Mouse (Mus musculus) MEL (cell line): ENCODE results near the gene 1700022I11Rik. TPM values are rescaled to one million over a fixed set of nuclear protein-coding genes. Genes with fewer than 3 reads are reported as not detected.

Source experiments
- DNase-seq: peaks from one replicate; pipeline ENCODE4 v3.0.0; 2011; ENCODE audit warnings: low read depth, low spot score
- H3K27ac ChIP-seq: 2 replicates; pipeline ENCODE4 v1.5.1; 2012; ENCODE audit warnings: low read depth, mild to moderate bottlenecking, control low read depth, low read length, moderate library complexity; ENCODE audit not compliant: control insufficient read depth
- H3K27me3 ChIP-seq, 2 experiments: fragments of 150-350 bp in 1 of 2; sonication (generic) in 1 of 2; 2 replicates each; pipeline ENCODE4 v1.6.1; 2012; ENCODE audit warnings: low read length in 2 of 2, mild to moderate bottlenecking in 2 of 2, improper control_type of control experiment in 1 of 2, moderate library complexity in 1 of 2; ENCODE audit not compliant: insufficient read depth in 2 of 2, control insufficient read depth in 1 of 2
- H3K36me3 ChIP-seq, 2 experiments: 2 replicates each; pipeline ENCODE4 v1.6.1; 2012 to 2014; ENCODE audit warnings: low read length in 2 of 2, improper control_type of control experiment in 1 of 2, inconsistent platforms in 1 of 2, mild to moderate bottlenecking in 1 of 2; ENCODE audit not compliant: insufficient read depth in 2 of 2, control insufficient read depth in 1 of 2
- H3K4me1 ChIP-seq, 2 experiments: fragments of 150-350 bp in 1 of 2; sonication (generic) in 1 of 2; 2 replicates each; pipeline ENCODE4 v1.6.1; 2012; ENCODE audit warnings: low read length in 2 of 2, improper control_type of control experiment in 1 of 2, mild to moderate bottlenecking in 1 of 2; ENCODE audit not compliant: insufficient read depth in 2 of 2, control insufficient read depth in 1 of 2
- H3K4me3 ChIP-seq, 2 experiments: fragments of 150-350 bp in 1 of 2; sonication (generic) in 1 of 2; 2 replicates each; pipeline ENCODE4 v1.5.1; 2012; ENCODE audit warnings: low read depth in 2 of 2, low read length in 2 of 2, mild to moderate bottlenecking in 2 of 2, moderate library complexity in 2 of 2, control low read depth in 1 of 2, improper control_type of control experiment in 1 of 2; ENCODE audit not compliant: control insufficient read depth in 1 of 2, insufficient read depth in 1 of 2
- H3K79me2 ChIP-seq: 2 replicates; pipeline ENCODE4 v1.6.1; 2012; ENCODE audit warnings: mild to moderate bottlenecking, low read length, moderate library complexity; ENCODE audit not compliant: control insufficient read depth, poor library complexity, insufficient read depth
- H3K9ac ChIP-seq: 2 replicates; pipeline ENCODE4 v1.6.1; 2012; ENCODE audit warnings: low read depth, mild to moderate bottlenecking, control low read depth, low read length, moderate library complexity; ENCODE audit not compliant: control insufficient read depth, poor library complexity, severe bottlenecking
- H3K9me3 ChIP-seq: fragments of 150-350 bp; sonication (generic); replicated peaks from 2 replicates; pipeline ENCODE4 v1.6.1; 2012; ENCODE audit warnings: mild to moderate bottlenecking, low read length, improper control_type of control experiment, moderate library complexity; ENCODE audit not compliant: insufficient read depth
- CTCF ChIP-seq, 3 experiments: IDR thresholded peaks in 2 of 3; conservative IDR thresholded peaks in 1 of 3; 2 replicates each; pipeline ENCODE4 v1.5.1; 2011 to 2012; ENCODE audit warnings: low read length in 3 of 3, low read depth in 2 of 3, mild to moderate bottlenecking in 2 of 3, improper control_type of control experiment in 1 of 3, inconsistent platforms in 1 of 3, mixed read lengths in 1 of 3, moderate library complexity in 1 of 3; ENCODE audit not compliant: control insufficient read depth in 1 of 3, insufficient read depth in 1 of 3, poor library complexity in 1 of 3, severe bottlenecking in 1 of 3
- E2F4 ChIP-seq: IDR thresholded peaks from 2 replicates; pipeline ENCODE4 v1.6.1; 2011; ENCODE audit warnings: low read depth, low read length, improper control_type of control experiment, borderline replicate concordance
- ELF1 ChIP-seq: IDR thresholded peaks from 2 replicates; pipeline ENCODE4 v1.6.1; 2014; ENCODE audit warnings: low read depth, mild to moderate bottlenecking, inconsistent platforms, low read length, improper control_type of control experiment, moderate library complexity
- ETS1 ChIP-seq: IDR thresholded peaks from 2 replicates; pipeline ENCODE4 v1.6.1; 2012; ENCODE audit warnings: low read depth, mild to moderate bottlenecking, inconsistent platforms, low read length, improper control_type of control experiment, moderate library complexity
- HCFC1 ChIP-seq: IDR thresholded peaks from 2 replicates; pipeline ENCODE4 v1.6.1; 2012; ENCODE audit warnings: low read depth, mild to moderate bottlenecking, inconsistent platforms, low read length, improper control_type of control experiment, moderate library complexity
- JUND ChIP-seq: IDR thresholded peaks from 2 replicates; pipeline ENCODE4 v1.6.1; 2011; ENCODE audit warnings: low read depth, mild to moderate bottlenecking, improper control_type of control experiment, low read length
- MAX ChIP-seq: IDR thresholded peaks from 2 replicates; pipeline ENCODE4 v1.6.1; 2011; ENCODE audit warnings: low read length, improper control_type of control experiment
- MXI1 ChIP-seq: IDR thresholded peaks from 2 replicates; pipeline ENCODE4 v1.6.1; 2011; ENCODE audit warnings: mild to moderate bottlenecking, low read depth, low read length, improper control_type of control experiment
- MYC ChIP-seq: IDR thresholded peaks from 2 replicates; pipeline ENCODE4 v1.6.1; 2011; ENCODE audit warnings: low read depth, mild to moderate bottlenecking, low read length, improper control_type of control experiment, moderate library complexity
- NRF1 ChIP-seq: IDR thresholded peaks from 2 replicates; pipeline ENCODE4 v1.6.1; 2014; ENCODE audit warnings: low read depth, mild to moderate bottlenecking, inconsistent platforms, low read length, improper control_type of control experiment, moderate library complexity; ENCODE audit not compliant: poor library complexity, insufficient read depth, severe bottlenecking
- POLR2A ChIP-seq, 2 experiments: IDR thresholded peaks; 2 replicates each; pipeline ENCODE4 v1.6.1; 2011 to 2012; ENCODE audit warnings: low read length in 2 of 2, mild to moderate bottlenecking in 2 of 2, control low read depth in 1 of 2, improper control_type of control experiment in 1 of 2, low read depth in 1 of 2, moderate library complexity in 1 of 2; ENCODE audit not compliant: control insufficient read depth in 1 of 2, insufficient read depth in 1 of 2, poor library complexity in 1 of 2
- POLR2AphosphoS5 ChIP-seq: IDR thresholded peaks from 2 replicates; pipeline ENCODE4 v1.6.1; 2012; ENCODE audit warnings: low read depth, borderline replicate concordance, mild to moderate bottlenecking, inconsistent platforms, low read length, moderate library complexity, mixed read lengths
- RAD21 ChIP-seq: IDR thresholded peaks from 2 replicates; pipeline ENCODE4 v1.6.1; 2011; ENCODE audit warnings: mild to moderate bottlenecking, low read depth, low read length, improper control_type of control experiment
- RCOR1 ChIP-seq: IDR thresholded peaks from 2 replicates; pipeline ENCODE4 v1.6.1; 2012; ENCODE audit warnings: low read depth, mild to moderate bottlenecking, inconsistent platforms, low read length, improper control_type of control experiment
- SMC3 ChIP-seq: IDR thresholded peaks from 2 replicates; pipeline ENCODE4 v1.6.1; 2011; ENCODE audit warnings: low read depth, low read length, improper control_type of control experiment
- TCF12 ChIP-seq: IDR thresholded peaks from 2 replicates; pipeline ENCODE4 v1.6.1; 2014; ENCODE audit warnings: low read depth, mild to moderate bottlenecking, inconsistent platforms, low read length, improper control_type of control experiment, moderate library complexity
- UBTF ChIP-seq: IDR thresholded peaks from 2 replicates; pipeline ENCODE4 v1.6.1; 2012; ENCODE audit warnings: low read depth, mild to moderate bottlenecking, inconsistent platforms, low read length, improper control_type of control experiment, moderate library complexity, borderline replicate concordance; ENCODE audit not compliant: insufficient read depth
- USF1 ChIP-seq: IDR thresholded peaks from 2 replicates; pipeline ENCODE4 v1.6.1; 2014; ENCODE audit warnings: low read depth, mild to moderate bottlenecking, inconsistent platforms, low read length, improper control_type of control experiment, moderate library complexity
- USF2 ChIP-seq, 2 experiments: IDR thresholded peaks; 2 replicates each; pipeline ENCODE4 v1.6.1; 2011 to 2012; ENCODE audit warnings: improper control_type of control experiment in 2 of 2, low read length in 2 of 2, borderline replicate concordance in 1 of 2, inconsistent platforms in 1 of 2, low read depth in 1 of 2, mild to moderate bottlenecking in 1 of 2; ENCODE audit not compliant: insufficient read depth in 1 of 2
- ZC3H11A ChIP-seq: IDR thresholded peaks from 2 replicates; pipeline ENCODE4 v1.6.1; 2012; ENCODE audit warnings: low read depth, mild to moderate bottlenecking, inconsistent platforms, low read length, improper control_type of control experiment
- ZKSCAN1 ChIP-seq: IDR thresholded peaks from 2 replicates; pipeline ENCODE4 v1.6.1; 2012; ENCODE audit warnings: low read depth, mild to moderate bottlenecking, inconsistent platforms, low read length, improper control_type of control experiment, moderate library complexity
- ZNF384 ChIP-seq: IDR thresholded peaks from 2 replicates; pipeline ENCODE4 v1.6.1; 2012; ENCODE audit warnings: low read depth, mild to moderate bottlenecking, inconsistent platforms, low read length, improper control_type of control experiment
- polyA plus RNA-seq, 2 experiments: library from polyadenylated mRNA; stranded (reverse) in 1 of 2; unstranded in 1 of 2; fragments of >175 nt in 1 of 2; fragments of >200 nt in 1 of 2; gene quantifications; 2 replicates each; pipeline versions ENCODE4 v1.2.1 to v1.2.4; 2012; ENCODE audit warnings: low replicate concordance in 2 of 2, low read depth in 1 of 2; ENCODE audit not compliant: insufficient read length in 2 of 2, insufficient read depth in 1 of 2, missing spikeins in 1 of 2
- total RNA-seq: library from RNA; depleted of rRNA; stranded (reverse); fragments of 300-350 nt; gene quantifications from 2 replicates; pipeline ENCODE4 v1.2.3, GENCODE M21; 2012

Gene 1700022I11Rik
- total and polyA plus RNA-seq, 3 experiments, result 0.39 to 0.54 TPM; not detected in 1

- H3K9ac ChIP-seq, result no peak overlapping the region
- H3K27ac ChIP-seq, result no peak overlapping the region
- DNase-seq, result no peak
- H3K79me2 ChIP-seq, result no peaks in the 10 kb centered on the region; the same call in 1 of the 2 replicates
- peaks cover 0 to 11% of the 10 kb centered on the region in 2 experiments; a peak in 1 of 4 replicates for H3K4me1 ChIP-seq
- TF ChIP-seq MXI1, result no peak
- TF ChIP-seq UBTF, result no peak
- TF ChIP-seq SMC3, result no peak
- no peak for TF ChIP-seq ELF1
- TF ChIP-seq TCF12, result no peak
- TF ChIP-seq JUND, result no peak
- TF ChIP-seq ZKSCAN1, result no peak
- TF ChIP-seq POLR2AphosphoS5, result no peak
- TF ChIP-seq NRF1, result no peak
- no peak for TF ChIP-seq MAX
- no peak for TF ChIP-seq E2F4
- TF ChIP-seq MYC, result no peak
- TF ChIP-seq HCFC1, result no peak
- no peak for TF ChIP-seq ZNF384
- no peak for TF ChIP-seq ETS1
- TF ChIP-seq RCOR1, result no peak
- H3K36me3 ChIP-seq, result no peaks in the 10 kb centered on the region
- no peaks in the 10 kb centered on the region for H3K9me3 ChIP-seq
- peaks cover 0 to 1% of the 10 kb centered on the region in 2 experiments; a peak in 1 of 4 replicates for H3K27me3 ChIP-seq
- H3K4me3 ChIP-seq, result no peak overlapping the region
Measured at GRCm38 (mm10) chr4:42945445-42945844, 24.0 kb upstream of the 1700022I11Rik start.

GRCm38 (mm10) chr4:42945952-42946351 lies 23.5 kb upstream of the 1700022I11Rik start:
- Histone ChIP-seq H3K4me1 (peaks cover 0 to 11% of the 10 kb centered on the region in 2 experiments; a peak in 1 of 4 replicates), H3K27me3 (peaks cover 0 to 1% of the 10 kb centered on the region in 2 experiments; a peak in 1 of 4 replicates), H3K79me2 (no peaks in the 10 kb centered on the region; the same call in 1 of the 2 replicates), H3K9me3 (no peaks in the 10 kb centered on the region), H3K36me3 (no peaks in the 10 kb centered on the region)
- TF ChIP-seq USF2 (IDR thresholded peaks at IDR 0.05; ENCODE audit: borderline replicate concordance in 1 of 2, insufficient read depth in 1 of 2, low read depth in 1 of 2, low read length in 2 of 2) (no peak), SMC3 (peak; percentile 87), USF1 (peak; percentile 61; the same call in 1 of the 2 replicates), RAD21 (peak; percentile 53), ZC3H11A (0 out of 2 replicates have a peak, but pooled peaks have one; percentile 15), POLR2A (IDR thresholded peaks at IDR 0.05; ENCODE audit: control insufficient read depth in 1 of 2, insufficient read depth in 1 of 2, low read depth in 1 of 2, low read length in 2 of 2, poor library complexity in 1 of 2) (no peak), CTCF (IDR thresholded peaks at IDR 0.05 in 2 of 3, conservative IDR thresholded peaks at IDR 0.05 in 1 of 3; ENCODE audit: control insufficient read depth in 1 of 3, insufficient read depth in 1 of 3, low read depth in 2 of 3, low read length in 3 of 3, poor library complexity in 1 of 3, severe bottlenecking in 1 of 3) (peak; percentile 41 to 81 (median 75); a peak in 5 of 6 replicates)
- TF ChIP-seq, all 39 proteins: peak for 5
- H3K27ac ChIP-seq, result no peak overlapping the region
- H3K9ac ChIP-seq, result no peak overlapping the region
- peak; percentile 77 for DNase-seq
- no peak overlapping the region for H3K4me3 ChIP-seq
